Mouse (Mus musculus) gastrocnemius, postnatal 14 days (tissue): ENCODE results near the gene Rimkla. TPM values are rescaled to one million over a fixed set of nuclear protein-coding genes. Genes with fewer than 3 reads are reported as not detected.

Source experiments
- DNase-seq: peaks from one replicate; pipeline ENCODE4 v3.0.0; 2021; ENCODE audit warnings: mixed read lengths
- intact Hi-C: fragments of 180-260 bp; cut with DNase I; formaldehyde crosslinking; loops from one replicate; pipeline ENCODE4 v1.15.1; 2025; ENCODE audit warnings: low total_unique reads
- total RNA-seq, 2 experiments: library from RNA; stranded (reverse); gene quantifications; 2 replicates each; pipeline ENCODE4 v1.2.3; 2021

The Rimkla gene
- total RNA-seq, 2 experiments from 2014 or later: 0.04 to 0.27 TPM

- intact Hi-C loops: no loop called here
- peak; percentile 4 for DNase-seq
Observed at GRCm38 (mm10) chr4:119483051-119483450, 9.4 kb downstream of the Rimkla start.

GRCm38 (mm10) chr4:119473150-119473549 is 19.3 kb downstream of the Rimkla start:
- DNase-seq: no peak
- intact Hi-C loops: no loop called here

GRCm38 (mm10) chr4:119472545-119472944 is 19.9 kb downstream of the Rimkla start:
- no peak for DNase-seq
- intact Hi-C loops: no loop called here

DNA sequence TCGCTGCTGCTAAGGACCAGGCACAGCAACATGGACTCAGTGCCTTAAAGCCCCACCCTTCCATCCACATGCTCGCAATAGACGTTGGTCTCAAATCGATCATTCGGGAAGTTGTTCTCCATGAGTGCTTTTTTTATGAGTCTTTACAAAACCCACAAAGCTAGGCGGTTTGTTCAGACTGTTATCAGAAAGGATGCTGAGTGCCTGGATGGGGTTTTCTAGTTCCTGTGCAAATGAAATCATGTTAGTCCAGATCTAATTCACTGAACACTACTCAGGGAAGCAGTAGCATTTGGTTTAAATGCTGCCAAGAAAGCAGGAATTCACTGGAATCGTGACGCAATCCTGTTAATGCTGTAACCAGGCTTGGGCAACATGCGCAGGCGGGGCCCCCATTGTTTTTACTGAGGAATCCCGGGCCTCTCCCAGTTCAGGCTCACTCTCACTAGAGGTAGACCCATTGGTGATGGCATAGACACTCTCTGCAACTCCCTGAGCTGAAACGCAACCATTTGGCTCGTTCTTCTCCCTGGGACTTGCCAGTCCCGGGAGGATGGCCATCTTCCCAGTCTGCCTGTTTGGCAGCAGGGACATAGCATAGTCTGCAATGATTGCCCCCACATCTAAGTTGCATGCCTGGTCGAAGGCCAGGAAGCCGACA is 24.6 kb downstream of the Rimkla start:
- intact Hi-C loops: no loop called here
- peak; percentile 23 for DNase-seq

DNA sequence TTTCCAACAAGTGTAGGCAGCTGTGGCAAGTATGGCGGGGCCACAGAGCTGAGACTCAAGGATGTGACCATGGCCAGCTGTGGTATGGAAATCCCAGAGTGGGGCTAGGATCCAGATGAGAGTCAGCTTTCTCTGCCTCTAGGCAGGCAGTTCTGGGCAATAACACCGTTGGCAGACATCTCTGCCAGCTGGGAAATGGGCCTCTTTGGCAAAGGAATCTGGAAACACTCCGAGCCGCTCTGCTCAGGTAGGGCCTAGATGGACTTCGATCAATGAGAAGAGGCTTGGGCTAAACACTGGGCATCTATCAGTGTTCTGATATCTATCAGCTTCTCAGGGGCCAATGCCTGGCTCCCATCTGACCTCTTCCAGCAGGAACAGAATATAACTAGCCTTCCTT is 26.6 kb downstream of the Rimkla start:
- no peak for DNase-seq
- intact Hi-C loops: no loop called here

- intact Hi-C loops: no loop called here
- DNase-seq: no peak
Observed at GRCm38 (mm10) chr4:119463756-119464419, 28.5 kb downstream of the Rimkla start.

DNA sequence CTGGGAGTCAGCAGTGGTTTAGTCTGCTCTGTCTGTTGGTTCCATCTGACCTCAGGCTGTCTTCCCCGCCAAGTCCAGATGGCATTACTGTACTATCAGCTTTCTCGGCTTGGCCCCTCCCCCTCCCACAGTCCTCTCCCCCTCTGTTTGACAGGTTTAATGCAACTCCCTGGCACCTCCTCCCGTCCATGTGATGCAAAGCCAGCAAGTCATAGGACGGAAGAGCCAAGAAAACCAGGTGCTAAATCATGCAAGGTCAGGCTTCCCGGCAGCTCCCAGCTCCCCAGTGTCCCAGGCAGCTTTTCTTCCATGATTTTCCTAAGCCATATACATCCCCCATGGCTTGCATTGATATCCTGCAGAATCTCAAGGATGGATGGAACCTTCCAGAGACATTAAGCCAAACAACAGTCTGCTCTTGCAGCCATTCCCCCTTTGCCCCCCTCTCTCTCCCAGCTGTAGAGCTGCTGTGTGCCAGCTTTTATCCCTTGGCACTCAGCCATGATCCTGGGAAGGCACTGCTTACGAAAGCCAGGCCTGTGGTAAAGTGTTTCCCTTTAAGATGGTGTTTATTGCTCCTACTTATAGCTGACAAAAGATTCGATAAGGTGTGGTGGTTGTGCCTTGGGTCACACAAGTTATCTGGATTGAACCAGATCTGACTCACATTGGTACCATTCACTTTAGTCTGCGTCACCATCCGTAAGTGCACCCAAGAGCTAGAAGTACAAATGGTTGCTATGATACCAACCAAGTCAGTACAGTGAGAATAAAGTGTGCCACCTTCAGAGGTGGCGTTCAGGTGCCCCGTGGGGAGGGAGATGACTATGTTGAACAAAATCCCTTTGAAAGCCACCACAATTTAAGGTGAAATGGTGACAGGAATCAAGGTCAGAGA is 29.3 kb downstream of the Rimkla start:
- DNase-seq: peak; percentile 77
- intact Hi-C loops: no loop called here

DNA sequence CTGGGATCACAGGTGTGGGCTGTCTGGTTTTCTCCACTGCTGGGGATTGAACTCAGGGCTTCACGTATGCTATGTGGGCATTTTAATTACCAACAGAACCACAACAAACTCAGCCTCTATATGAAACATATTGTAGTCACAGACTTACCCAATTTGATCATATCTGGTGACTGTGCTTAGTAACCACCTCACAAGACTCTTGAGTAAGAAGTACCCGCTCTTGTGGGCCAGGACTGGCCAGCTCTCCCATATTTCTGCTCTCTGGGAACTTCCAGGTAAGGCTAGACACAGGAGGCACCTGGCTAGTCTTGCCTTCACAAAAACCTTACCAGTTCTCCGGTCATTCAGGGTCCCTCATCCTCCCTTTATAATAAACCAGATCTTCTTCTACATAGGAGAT is 30.0 kb downstream of the Rimkla start:
- no peak for DNase-seq
- intact Hi-C loops: no loop called here

GRCm38 (mm10) chr4:119460728-119461141 is 31.7 kb downstream of the Rimkla start:
- intact Hi-C loops: no loop called here
- peak; percentile 53 for DNase-seq

- intact Hi-C loops: no loop called here
Observed at GRCm38 (mm10) chr4:119460296-119460695, 32.1 kb downstream of the Rimkla start.

GRCm38 (mm10) chr4:119453533-119453932 is 38.9 kb downstream of the Rimkla start:
- DNase-seq: no peak
- intact Hi-C loops: no loop called here

More at GRCm38 (mm10) chr4:119460296-119460695, 32.1 kb downstream of the Rimkla start:
- no peak for DNase-seq

DNA sequence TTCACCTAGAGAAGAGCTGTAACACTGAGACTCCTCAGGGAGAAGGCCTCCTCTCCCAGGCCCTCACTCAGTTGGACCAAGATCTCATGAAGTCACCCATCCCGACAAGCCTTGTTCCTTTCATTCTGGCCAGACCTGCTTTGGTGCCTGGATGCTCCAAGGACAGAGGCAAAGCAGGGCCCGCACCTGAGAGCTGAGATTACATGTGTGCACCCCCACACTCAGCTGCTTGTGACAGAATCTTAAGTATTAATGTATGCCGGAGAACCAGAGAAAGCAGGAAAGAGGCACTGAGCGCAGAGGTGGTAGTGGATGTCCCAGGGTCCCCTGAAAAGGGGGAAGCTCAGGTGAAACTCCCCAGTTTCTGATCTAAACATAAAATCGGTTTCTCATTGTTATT is 39.3 kb downstream of the Rimkla start:
- intact Hi-C loops: no loop called here
- no peak for DNase-seq

GRCm38 (mm10) chr4:119450436-119450835 is 42.0 kb downstream of the Rimkla start:
- intact Hi-C loops: no loop called here
- DNase-seq: no peak

DNA sequence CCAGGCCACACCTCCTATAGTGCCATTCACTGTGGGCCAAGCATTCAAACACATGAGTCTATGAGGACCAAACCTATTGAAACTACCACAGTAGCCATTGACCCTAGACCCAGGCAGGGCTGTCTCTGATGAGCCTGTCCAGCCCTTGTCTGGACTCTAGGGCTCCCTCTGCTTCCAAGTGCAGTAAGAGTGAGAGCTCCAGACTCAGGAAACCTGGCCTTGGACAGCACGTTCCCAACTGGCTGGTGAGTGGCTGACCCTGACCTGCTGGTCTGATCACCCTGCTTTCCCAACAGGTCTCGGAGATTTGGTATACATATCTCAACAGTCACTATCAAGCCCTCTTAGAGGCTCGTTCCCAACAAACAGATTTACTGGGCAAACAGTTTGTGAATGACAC is 44.6 kb downstream of the Rimkla start:
- no peak for DNase-seq
- intact Hi-C loops: no loop called here

GRCm38 (mm10) chr4:119447261-119447660 is 45.2 kb downstream of the Rimkla start:
- intact Hi-C loops: no loop called here
- no peak for DNase-seq

GRCm38 (mm10) chr4:119442539-119442938 is 49.9 kb downstream of the Rimkla start:
- no peak for DNase-seq
- intact Hi-C loops: no loop called here

DNA sequence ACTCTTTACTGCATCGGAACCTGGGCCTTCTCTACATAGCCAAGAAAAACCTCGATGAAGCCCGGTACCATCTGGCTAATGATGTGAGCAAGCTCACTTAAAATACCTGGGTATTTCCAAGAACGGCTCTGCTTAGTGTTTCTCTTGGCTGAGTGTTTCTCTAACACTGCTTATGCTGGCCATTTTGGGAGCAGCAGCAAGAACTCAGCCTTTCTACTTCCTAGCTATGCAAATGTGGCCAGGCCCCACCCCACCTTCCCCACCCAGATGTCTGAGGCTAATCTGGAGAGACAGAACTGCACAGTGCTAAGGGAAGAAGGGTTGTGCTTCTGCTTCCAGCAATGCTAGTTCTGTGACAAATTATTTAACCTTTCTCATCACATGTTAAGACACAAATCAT is 50.6 kb downstream of the Rimkla start:
- no peak for DNase-seq
- intact Hi-C loops: no loop called here

GRCm38 (mm10) chr4:119437936-119438335 is 54.5 kb downstream of the Rimkla start:
- DNase-seq: no peak
- intact Hi-C loops: loop anchor here (10.0 kb wide), 1 partner anchor 197 kb away; the partner anchor contains the start of gene Guca2a

GRCm38 (mm10) chr4:119430678-119431077 is 61.8 kb downstream of the Rimkla start:
- intact Hi-C loops: loop anchor here (5.0 to 10.0 kb wide), 2 partner anchors 102 to 204 kb away; partner anchors contain the start of gene Guca2a
- DNase-seq: peak; percentile 42

- DNase-seq: no peak
- intact Hi-C loops: no loop called here
Observed at GRCm38 (mm10) chr4:119427680-119428079, 64.7 kb downstream of the Rimkla start.
